Mouse (Mus musculus): ENCODE results near the gene Mrgprb5.
"Not testable (repeated sequence)": the region's sequence is repeated elsewhere in the genome, so short reads cannot be mapped to it uniquely, and the experiment has no call there.

The Mrgprb5 gene

DNA sequence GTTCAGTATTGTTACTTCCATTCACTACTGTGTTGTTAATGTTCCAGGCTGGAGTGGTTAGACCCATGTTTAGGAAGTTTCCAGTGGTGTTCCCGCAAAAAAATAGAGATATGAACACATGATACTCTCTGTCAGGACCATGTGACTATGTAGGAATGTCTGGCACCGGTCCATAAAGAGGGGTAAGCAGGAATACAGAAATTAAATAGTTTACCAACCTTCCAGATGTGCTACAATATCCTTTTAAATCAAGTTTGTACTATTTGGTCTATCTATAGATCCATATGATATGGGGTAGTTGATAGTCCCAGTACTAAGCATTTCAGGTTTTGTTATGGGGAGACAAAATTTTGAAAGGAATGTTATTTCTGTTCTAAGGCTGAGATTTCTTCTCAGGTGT, at the start of gene Mrgprb5:
Gene Mrgprb5 (minus strand): TSS at position 101 of the 400 bp plus-strand sequence.
- DNase-seq (ENCODE audit: extremely low read depth, low read depth) = no peak

DNA sequence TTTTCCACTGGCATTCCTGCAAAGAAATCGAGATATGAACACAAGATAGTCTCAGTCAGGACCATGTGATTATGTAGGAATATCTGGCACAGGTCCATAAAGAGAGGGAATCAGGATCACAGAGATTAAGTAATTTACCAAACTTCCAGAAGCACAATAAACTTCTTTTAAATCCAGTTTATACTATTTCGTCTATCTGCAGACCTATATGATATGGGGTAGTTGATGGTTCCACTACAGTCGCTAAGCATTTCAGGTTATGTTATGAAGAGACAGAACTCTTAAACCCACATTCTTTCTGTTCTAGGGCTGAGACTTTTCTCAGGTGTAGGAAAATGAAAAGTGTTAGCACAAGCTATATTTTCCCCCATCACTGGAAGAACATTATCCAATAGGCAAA, 30.4 kb upstream of the Mrgprb5 start, which contains the start of gene Mrgprb4:
Gene Mrgprb4 (minus strand): TSS at position 101 of the 400 bp plus-strand sequence.
- DNase-seq (ENCODE audit: extremely low read depth, low read depth) = no peak

GRCm38 (mm10) chr7:48167471-48167870, 1.3 kb downstream of the Mrgprb5 start:
- DNase-seq (ENCODE audit: extremely low read depth, low read depth) = no peak

DNA sequence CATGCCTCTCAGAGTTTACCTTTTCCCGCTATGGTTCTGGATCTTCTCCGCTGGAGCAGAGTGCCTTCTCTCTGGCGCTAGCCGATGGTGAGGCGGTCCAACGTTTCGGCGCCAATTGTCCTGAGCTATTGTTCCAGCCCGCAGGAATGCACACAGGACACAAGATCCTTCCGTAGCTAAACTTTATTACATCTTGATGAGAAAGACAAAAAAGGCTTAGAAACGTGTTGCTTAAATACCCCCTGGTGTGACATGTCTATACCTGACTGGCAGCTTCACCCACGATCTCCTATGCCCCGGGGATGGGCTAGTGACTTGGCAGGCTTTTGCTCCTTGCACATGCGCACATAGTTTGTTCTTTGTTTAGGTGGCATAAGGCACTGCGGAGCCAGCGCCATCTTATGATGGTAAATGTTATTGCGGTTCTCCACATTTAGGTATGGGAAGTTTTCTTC, 30.5 kb downstream of the Mrgprb5 start:
- DNase-seq (ENCODE audit: extremely low read depth, low read depth) = no peak

DNA sequence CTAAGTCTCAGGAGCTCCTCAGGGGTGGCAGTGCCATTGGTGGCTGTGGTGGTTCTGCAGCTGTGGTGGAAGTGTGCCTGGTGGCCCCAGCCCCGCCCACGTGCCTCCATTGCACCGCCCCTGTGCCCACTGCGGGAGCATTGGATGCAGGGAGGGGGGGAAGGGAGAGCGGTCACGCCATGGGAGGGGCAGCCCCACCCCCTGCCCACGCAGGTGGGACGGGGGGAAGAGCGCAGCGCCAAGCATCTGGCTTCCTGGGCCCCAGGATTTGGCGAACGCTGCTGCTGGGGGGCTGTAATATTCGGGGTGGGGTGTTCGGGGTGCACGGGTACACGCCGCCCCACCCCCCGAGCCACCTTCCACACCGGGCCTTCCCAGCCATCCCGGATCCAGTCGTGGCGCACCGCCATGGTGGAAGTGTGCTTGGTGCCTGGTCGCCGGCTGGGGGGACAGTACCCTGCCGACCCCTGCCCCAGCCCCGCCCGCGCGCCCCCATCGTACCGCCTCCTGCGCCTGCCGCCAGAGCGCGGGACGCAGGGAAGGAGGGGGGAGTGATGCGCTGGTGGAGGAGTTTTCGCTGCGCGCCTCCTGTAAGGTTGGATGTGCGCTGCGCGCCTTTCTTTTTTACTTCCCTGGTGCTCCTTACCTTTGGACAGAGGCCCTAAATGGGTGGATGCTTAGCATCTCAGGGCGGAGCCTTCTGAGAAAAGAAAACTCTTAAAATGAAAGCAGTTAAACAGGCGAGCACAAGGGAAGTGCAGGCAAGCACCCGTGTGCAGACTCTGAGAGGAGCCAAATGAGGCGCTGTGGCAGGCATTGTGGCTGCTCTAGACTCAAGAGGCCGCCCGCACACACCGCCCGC, 31.4 kb downstream of the Mrgprb5 start:
- DNase-seq (ENCODE audit: extremely low read depth, low read depth) = no peak

DNA sequence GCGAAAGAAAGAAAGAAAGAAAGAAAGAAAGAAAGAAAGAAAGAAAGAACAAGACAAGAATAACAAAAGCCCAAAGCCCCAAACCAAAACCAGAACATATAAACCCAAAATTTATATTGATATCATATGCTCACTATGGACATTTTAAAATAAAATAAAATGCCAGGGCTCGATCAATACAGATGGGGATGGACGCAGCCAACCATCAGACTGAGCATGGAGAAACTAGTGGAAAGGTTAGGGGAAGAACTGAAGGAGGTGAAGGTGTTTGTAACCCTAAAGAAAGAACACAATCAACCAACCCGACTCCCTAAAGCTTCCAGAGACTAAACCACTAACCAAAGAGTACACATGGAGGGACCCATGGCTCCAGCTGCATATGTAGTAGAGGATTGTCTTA, 36.1 kb downstream of the Mrgprb5 start:
- DNase-seq (ENCODE audit: extremely low read depth, low read depth) = no peak

DNA sequence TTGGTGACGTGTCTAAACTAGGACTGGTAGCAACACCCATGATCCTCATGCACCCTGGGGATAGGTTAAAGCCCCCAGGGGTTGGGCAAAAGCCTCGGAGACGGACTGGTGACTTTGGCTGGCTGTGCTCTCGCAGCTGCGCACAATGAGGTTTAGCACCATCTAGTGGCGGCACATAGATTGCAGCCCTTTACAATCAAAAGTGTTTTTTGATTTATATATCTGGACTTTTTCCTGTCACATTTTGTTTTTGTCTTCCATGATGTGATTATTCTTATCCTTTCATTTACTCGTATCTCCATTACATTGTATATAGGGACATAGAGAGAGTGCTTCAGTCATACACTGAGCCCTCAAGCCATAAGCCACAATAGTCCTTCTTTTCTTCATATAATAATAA, 36.6 kb downstream of the Mrgprb5 start:
- not testable (repeated sequence) for DNase-seq (ENCODE audit: extremely low read depth, low read depth)

GRCm38 (mm10) chr7:48131820-48132219, 37.0 kb downstream of the Mrgprb5 start:
- peak; percentile 4 for DNase-seq (ENCODE audit: extremely low read depth, low read depth)

GRCm38 (mm10) chr7:48123806-48124205, 45.0 kb downstream of the Mrgprb5 start:
- DNase-seq (ENCODE audit: extremely low read depth, low read depth) = no peak

Measured in MEL-GATA-1-ER (cell line).